Mouse (Mus musculus): ENCODE measurements around the gene Spred3.
"Not testable (repeated sequence)": the region's sequence is repeated elsewhere in the genome, so short reads cannot be mapped to it uniquely, and the experiment has no call there.

The Spred3 gene

GRCm38 (mm10) chr7:29168791-29169230 lies 1.4 kb downstream of the Spred3 start:
- no peak for DNase-seq (ENCODE audit: low spot score)

GRCm38 (mm10) chr7:29168121-29168695 lies 2.0 kb downstream of the Spred3 start:
- DNase-seq (ENCODE audit: low spot score) = no peak

- no peak for DNase-seq (ENCODE audit: low spot score)
These were observed 2.6 kb downstream of the Spred3 start for GRCm38 (mm10) chr7:29167656-29168055.

- DNase-seq (ENCODE audit: low spot score) = peak; percentile 78
These were observed 7.3 kb downstream of the Spred3 start for GRCm38 (mm10) chr7:29162750-29163525.

GRCm38 (mm10) chr7:29162294-29162693 lies 7.9 kb downstream of the Spred3 start:
- DNase-seq (ENCODE audit: low spot score) = no peak

- no peak for DNase-seq (ENCODE audit: low spot score)
These were observed 11.9 kb downstream of the Spred3 start for GRCm38 (mm10) chr7:29158264-29158663.

GRCm38 (mm10) chr7:29155838-29156782 lies 14.1 kb downstream of the Spred3 start, which contains the start of gene Fam98c:
Gene Fam98c (minus strand): TSS chr7:29156234.
- peak; percentile 86 for DNase-seq (ENCODE audit: low spot score)

GRCm38 (mm10) chr7:29155196-29155837 lies 14.9 kb downstream of the Spred3 start:
- peak; percentile 84 for DNase-seq (ENCODE audit: low spot score)

GRCm38 (mm10) chr7:29154018-29154720 lies 16.0 kb downstream of the Spred3 start:
- no peak for DNase-seq (ENCODE audit: low spot score)

GRCm38 (mm10) chr7:29151486-29151885 lies 18.7 kb downstream of the Spred3 start:
- DNase-seq (ENCODE audit: low spot score) = no peak

- no peak for DNase-seq (ENCODE audit: low spot score)
These were observed 21.4 kb downstream of the Spred3 start for GRCm38 (mm10) chr7:29148771-29149170.

- DNase-seq (ENCODE audit: low spot score) = no peak
These were observed 23.4 kb downstream of the Spred3 start for GRCm38 (mm10) chr7:29146625-29147367.

- no peak for DNase-seq (ENCODE audit: low spot score)
These were observed 26.2 kb downstream of the Spred3 start for GRCm38 (mm10) chr7:29144006-29144405.

GRCm38 (mm10) chr7:29141416-29141815 lies 28.8 kb downstream of the Spred3 start:
- no peak for DNase-seq (ENCODE audit: low spot score)

- not testable (repeated sequence) for DNase-seq (ENCODE audit: low spot score)
These were observed 31.0 kb downstream of the Spred3 start for GRCm38 (mm10) chr7:29139237-29139636.

- peak; percentile 43 for DNase-seq (ENCODE audit: low spot score)
These were observed 32.8 kb downstream of the Spred3 start for GRCm38 (mm10) chr7:29137429-29137828.

GRCm38 (mm10) chr7:29134693-29135386 lies 35.4 kb downstream of the Spred3 start, which contains the start of gene Rasgrp4:
Gene Rasgrp4 (plus strand): TSS chr7:29134851.
- DNase-seq (ENCODE audit: low spot score) = no peak

GRCm38 (mm10) chr7:29134230-29134629 lies 36.0 kb downstream of the Spred3 start:
- DNase-seq (ENCODE audit: low spot score) = no peak

GRCm38 (mm10) chr7:29128725-29129124 lies 41.5 kb downstream of the Spred3 start:
- DNase-seq (ENCODE audit: low spot score) = no peak

Measured in yolk sac, embryonic 10.5 days (tissue).